Mouse (Mus musculus): ENCODE results near the gene Tppp.
"Not testable (repeated sequence)": the region's sequence is repeated elsewhere in the genome, so short reads cannot be mapped to it uniquely, and the experiment has no call there.

Gene Tppp

DNA sequence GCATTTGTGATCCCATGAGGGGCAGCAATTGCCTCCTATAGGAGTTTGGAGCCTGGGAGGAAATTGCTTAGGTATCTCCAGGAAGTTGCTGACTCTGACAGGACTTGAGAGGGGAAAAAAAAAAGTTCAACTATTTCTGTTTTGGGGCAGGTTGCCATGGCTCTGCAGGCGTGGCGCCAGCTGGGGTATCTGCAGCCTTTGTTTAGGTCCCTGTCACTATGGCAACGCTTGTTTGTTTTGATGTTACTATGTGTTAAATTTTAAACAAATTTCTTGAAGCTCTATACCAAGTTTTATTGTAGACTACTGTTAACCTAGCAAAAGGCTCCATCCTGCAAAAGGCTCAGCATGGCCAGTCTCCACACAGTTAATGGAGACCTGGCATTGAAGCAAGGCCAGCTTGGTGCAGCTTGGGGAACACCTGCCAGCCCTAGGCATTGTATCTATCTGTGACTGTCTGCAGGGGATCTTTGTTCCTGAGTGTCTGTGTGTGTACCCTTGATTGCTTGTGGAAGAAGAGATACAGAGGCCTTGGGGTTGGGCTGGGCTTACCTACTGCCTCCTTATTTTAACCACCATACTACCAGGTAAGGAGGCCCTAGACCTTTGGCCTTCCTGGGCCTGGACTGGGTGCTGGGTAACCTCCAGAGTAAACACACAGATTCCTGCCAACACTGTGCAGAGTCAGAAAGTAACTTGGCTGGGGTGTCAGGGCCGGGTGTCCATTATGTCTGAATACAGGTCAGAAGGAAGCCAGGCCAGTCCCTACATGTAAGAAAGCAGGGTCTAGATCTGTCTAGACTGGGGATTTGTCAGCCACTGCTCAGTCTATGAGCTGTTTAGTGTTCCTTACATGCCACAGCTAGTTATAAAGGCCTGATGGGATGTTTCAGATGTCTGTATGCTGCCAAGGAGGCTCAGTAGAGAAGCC, 16.2 kb downstream of the Tppp start:
- peak; percentile 84 for DNase-seq

DNA sequence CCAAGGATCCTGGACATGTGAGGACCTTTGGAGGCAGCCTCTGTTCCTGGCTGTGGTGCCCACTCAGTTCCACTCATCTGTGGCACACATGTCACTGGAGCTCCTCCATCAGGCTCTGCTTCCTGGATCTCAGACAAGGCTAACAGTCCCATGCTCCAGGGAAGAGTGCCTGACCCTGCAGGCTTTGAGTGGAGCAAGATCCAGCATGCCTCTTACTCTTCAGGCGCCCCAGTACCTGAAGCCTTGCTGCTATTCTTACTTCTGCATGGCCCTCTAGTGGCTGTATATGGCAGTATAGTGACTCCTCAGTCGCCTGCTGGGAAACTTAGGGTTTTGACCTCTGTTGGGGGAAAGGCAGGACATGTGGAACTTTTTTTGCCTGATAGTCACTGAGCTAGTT, 17.0 kb downstream of the Tppp start:
- peak; percentile 71 for DNase-seq

DNA sequence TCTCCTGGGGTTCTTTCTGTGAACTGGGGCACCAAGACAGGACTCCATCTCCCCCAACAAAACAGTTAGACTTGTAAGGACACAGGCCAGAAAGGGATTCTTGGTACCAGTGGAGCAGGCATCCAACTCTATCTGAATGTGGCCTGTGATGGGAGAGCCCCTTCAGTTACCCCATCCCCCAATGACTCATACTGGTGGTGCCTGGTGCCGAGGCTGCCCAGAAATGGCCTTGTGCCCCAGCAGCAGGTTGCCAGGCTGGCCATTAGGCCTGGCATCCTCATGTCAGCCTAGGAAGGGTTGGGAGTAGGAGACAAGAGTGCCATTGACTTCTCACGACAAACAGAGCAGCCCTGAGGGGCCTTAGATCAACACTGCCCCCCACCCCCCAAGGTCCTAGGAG, 18.9 kb downstream of the Tppp start:
- no peak for DNase-seq

DNA sequence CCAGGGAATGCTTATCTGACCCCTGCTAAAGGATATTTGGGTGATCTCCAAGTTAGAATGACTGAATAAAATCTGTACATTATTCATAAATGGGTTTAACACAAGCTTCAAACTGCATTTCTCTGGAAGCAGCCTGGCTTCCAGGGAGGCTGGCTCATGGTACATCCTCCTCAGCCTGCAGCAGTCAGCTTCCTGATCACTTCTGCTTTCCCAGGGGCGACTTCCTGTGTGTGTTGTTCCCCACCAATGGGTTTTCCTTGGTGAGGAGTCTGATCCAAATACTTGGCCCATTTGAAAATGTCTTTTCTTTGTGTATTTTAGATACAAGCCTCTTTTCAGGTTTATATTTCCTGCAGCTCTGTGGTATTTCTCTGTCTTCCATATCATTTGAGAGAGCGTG, 19.8 kb downstream of the Tppp start:
- DNase-seq = no peak

DNA sequence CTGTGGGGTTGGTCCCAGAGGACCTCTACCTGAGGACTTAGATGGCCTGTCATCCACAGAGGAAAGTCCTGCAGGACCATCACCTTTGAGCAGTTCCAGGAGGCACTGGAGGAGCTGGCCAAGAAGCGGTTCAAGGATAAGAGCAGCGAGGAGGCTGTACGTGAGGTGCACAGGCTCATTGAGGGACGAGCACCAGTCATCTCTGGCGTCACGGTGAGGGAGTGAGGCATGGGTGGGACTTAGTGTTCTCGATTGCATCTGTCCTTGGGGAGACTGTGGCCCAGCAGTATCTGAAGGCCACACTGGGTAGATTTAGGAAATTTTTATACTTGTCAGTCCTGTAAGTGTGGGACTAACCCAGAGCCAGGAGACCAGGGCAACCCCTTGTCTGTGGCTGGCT, 21.5 kb downstream of the Tppp start:
- no peak for DNase-seq

DNA sequence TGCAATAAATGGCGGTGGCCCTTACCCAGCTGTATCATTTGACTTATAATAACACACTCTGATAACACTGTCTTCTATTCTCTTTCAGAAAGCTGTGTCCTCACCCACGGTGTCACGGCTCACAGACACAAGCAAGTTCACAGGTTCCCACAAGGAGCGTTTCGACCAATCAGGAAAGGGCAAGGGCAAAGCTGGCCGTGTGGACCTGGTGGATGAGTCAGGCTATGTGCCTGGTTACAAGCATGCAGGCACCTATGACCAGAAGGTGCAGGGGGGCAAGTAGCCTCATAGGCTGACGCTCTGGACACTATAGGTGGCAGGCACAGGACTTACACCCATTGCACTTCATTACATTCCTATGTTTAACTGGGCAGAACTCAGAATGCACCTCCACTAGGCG, 21.9 kb downstream of the Tppp start:
- DNase-seq = no peak

DNA sequence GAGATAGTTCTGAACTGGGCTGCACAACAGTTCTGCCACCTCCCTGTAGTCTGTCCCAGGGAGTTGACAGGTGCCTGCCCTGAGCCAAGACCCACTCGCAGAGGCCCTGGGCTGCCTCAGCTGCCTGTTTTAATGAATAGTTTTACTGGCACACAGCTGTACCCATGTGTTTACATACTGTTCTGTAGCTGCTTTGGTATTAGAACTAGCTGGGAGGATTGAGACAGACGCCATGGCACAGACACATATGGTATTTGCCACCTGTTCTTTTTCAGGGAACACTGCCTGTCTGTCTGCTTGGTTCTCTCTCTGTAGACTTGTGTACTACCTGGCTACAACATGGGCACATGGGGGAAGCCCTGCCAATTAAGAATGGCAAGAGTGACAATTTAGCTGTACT, 25.5 kb downstream of the Tppp start:
- DNase-seq = no peak

DNA sequence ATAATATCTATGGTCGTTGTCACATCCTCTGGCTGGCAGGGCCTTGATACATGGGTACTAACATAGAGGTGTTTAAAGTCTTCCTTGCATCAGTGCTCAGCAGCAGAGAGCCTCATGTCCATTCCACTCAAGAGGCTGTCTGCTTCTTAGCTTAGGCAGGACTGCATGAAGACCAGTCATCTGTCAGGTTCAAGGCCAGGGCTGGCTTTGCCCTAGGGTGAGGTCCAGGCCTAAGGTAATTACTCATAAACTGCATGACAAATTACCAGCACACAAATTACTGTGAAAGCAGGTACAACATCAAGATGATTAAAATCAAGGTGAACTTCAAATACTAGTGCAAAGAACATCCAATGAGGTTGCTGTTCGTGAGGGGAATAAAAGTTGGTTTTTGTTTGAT, 26.6 kb downstream of the Tppp start:
- DNase-seq = no peak

DNA sequence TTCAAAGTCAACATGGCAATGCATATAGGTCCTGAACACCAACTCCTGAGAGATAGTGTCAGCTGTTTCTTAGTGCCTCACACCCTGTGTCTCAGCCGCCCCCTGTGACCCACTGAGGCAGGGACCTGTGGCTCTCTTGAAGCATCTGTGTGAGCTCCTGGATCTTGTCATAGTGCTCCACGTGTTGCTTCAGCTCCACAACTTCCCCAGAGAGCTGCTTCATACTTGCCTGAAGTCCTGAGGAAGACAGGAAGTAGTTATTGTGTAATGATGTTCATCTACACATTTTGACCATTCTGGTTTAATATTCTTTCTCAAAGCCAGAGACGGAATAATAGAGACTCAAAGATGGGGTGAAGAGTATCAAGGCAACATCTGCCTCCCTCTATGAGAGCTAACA, 30.7 kb downstream of the Tppp start:
- no peak for DNase-seq

DNA sequence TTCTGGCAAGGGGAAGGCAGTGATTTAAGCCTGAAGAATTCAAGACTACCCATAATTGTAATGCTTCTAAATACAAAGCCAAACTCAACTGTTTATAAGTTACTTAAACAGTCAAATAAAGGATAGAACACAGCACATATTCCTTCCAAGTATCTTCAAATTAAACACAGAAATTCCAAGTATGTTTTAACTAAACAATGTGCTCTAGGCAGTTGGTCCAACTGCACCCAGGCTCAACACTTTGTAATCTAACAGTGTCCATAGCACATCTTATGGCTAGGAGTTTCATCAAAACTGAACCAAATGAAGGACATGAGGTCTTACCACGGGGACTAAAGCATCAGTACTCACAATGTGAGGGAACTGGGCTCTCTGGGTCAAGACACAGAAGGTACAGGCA, 47.0 kb downstream of the Tppp start:
- no peak for DNase-seq

DNA sequence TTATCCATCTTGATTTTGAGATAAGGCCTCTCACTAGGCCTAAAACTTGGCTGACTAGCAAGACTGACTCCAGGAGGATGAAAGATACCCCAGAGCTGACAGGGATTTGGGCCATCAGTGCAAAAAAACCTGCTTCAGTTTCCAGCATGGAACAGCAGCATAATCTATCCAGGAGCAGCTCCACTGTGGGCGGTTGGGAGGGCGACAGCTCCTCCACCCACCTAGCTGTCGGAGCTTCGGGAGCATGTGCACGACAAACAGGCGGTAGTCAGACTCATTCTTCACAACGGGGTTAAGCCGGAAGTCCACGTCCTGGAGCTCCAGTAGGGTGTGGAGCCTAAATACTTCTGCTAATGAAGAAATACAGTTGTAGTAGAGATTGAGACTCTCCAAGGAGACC, 48.9 kb downstream of the Tppp start:
- no peak for DNase-seq

DNA sequence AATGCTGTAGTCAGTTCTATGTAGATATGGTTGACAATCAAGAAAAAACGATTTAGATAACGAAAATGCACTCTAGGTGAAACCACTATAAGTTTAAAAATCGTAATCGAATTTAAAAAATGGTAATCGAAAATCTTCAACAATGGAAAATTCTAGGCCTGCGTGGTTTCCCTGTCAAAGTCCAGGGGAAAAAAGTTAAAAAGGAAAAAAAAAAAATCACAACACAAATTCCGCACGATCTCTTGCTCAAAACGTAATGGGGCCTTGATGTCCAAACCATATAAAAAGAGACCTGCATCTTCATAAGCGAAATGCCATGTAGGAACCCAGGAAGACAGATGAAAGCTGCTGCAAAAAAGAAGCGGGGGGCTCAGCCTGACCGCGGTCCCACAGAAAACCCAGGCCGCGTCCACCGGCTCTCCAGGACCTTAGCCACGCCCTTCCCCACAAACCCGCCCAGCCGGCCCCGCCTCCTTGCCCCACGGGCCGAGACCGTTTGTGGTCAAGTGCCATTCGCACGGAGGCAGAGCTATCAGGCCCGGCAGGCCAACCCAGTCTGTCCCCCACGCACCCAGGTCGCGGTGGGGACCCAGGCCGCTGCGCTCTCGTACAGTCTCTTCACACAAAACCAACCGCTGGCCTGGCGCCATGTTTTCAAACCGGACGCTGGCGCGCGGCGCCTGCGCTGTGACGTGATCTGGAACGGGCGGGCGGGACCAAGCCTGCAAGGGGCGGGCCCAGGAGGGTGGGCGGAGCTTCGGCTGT, 52.6 kb downstream of the Tppp start, which contains the start of gene Cep72:
Cep72 (minus strand) TSS at position 687 of the 765 bp plus-strand sequence.
- peak; percentile 93 for DNase-seq

DNA sequence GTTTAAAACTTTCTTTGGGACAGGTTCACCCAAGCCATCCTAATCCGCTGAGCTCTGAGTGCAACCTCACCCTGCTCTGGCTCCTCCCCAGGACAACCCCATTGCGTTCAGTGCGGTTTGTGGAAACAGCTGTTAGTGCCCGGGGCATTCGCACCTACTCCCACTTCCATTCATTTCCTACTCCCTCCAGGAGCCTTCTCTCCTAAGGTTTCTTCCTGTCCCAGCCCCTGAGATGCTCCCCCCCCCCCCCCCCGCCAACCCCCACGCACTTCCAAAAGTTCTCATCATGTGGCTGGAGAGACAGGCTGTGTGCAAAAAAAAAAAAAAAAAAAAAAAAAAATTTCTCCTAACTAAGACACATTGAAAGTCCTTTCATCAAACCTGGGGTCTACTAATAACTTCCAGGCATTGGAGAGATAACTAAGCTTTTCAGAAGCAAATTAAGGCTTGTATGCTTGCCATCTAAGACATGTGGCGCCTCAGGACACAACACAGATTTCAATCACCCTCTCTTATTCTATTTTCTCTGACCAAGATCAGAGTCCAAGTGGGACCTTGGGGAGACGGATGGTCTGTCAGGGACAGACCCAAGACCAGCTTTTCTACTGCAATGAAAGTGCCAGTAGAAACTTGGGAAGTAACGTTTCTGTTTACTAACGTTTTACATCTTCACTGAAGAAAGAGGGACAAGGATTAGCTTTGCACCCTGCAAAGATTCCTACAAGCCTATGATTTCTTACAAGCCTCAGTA, 53.3 kb downstream of the Tppp start:
- DNase-seq = no peak

DNA sequence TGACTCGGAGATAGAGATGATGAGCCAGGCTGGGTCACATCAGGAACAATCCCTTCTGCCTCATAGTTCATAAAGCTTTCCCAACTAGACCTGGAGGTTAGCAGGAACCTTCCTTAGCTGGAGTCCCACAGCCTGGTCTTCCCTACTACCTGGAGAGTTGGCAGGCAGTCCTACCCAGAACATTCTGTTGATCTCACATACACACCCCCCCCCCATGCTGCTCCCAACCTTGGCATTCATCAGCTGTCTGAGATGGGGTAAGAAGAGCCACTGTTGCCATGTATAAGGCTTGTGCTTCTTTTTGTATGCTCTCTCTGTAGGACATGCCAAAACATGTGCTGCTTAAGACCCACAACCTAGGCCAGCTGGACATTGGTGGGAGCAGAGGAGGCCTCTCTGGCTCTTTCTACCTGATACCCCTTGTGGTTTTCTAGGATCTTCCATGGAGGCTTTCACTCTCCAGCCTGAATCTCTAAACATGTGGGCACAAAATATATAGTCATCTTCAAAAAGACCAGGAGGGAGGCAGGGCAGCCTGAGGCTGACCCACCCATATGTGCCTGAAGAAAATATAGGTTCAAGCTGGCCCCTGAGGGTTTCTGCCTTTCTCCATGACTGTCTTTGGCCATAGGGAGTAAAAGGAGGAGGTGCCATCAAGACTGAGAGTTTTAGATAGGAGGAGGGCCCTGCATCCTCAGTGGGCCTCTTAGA, 54.3 kb downstream of the Tppp start:
- no peak for DNase-seq

DNA sequence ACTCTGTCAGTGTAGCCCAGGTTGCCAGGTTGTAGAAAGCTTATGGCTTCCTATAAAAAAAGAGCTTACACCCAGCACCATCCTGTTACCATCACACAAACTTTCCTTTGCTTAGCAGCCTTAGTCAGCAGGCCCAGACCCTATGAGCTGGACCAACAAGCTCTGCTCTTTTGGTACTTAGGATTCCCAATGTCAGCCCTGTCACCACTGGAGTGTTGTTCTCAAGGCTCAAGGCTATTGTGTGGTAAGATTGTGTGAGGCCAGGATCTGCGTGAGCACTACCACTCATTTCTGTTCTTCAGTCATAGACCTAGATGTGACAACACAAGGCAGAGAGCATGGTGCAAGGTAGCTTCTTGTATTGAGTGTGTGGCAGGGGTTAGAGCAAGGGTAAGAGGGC, 57.4 kb downstream of the Tppp start:
- DNase-seq = no peak

DNA sequence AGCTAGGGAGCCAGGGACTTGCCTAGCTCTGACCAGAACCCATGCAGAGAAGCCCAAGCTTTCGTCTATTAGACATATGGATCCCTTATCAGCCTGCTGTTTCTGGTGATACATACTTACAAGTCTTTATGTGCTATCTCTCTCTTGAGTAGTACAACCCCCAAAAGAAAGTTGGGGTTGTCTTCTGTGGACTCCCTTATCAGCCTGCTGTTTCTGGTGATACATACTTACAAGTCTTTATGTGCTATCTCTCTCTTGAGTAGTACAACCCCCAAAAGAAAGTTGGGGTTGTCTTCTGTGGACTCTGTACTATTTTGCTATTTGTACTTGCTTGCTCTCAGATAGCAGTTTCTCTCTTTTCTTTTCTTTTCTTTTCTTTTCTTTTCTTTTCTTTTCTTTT, 62.0 kb downstream of the Tppp start:
- DNase-seq = not testable (repeated sequence)

DNA sequence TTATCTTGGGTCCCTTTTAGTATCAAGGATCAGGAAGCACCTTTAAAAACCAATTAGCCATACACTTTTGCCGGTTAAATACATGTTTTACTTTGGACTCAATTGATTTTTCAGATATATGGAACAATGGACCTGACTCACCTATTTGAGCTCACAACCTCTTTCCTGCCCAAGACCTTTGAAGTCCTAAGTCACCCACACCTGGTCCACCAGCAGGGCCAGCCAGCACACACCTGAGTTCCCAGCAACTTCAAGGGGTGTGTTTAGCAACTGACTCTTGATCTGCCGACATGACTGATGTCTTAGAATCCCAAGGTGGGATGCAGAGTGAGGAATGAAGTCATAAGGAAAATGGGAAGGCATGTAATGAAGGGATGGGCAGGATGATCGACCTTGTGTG, 62.5 kb downstream of the Tppp start:
- no peak for DNase-seq

DNA sequence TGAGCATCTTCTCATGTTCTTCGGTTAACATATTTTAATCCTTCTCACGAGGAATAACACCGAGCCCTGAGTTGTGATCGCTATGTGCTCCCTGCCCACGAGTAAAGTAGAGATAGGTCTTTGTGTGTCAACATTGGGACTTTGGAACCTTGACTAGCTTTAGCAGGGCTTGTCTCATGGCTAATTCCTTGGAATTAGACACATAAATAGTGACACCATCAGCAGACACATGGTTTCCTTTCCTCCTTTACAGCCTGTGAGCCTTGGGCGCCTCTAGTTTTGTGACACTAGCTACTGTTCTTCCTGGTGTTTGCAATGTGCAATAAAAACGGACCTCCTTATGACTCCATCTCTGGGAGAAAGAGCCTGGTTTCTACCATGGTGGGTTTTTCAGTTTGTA, 64.2 kb downstream of the Tppp start:
- no peak for DNase-seq

All from lung, postnatal 10 days (tissue).